Mouse (Mus musculus) intestine, embryonic 15.5 days (tissue): ENCODE results near the gene Sgta. TPM values are rescaled to one million over a fixed set of nuclear protein-coding genes. Genes with fewer than 3 reads are reported as not detected.

Source experiments
- ATAC-seq: fragments of 200-750 bp; cut with Nextera tagmentation; 2 replicates; pipeline ENCODE4 v1.8.0; 2017; ENCODE audit warnings: moderate TSS enrichment, moderate library complexity
- H3K27ac ChIP-seq: fragments of 300-500 bp; sonication (generic); 2 replicates; pipeline ENCODE4 v1.5.1; 2015; ENCODE audit warnings: mild to moderate bottlenecking, inconsistent platforms
- H3K27me3 ChIP-seq: fragments of 300-500 bp; sonication (generic); replicated peaks from 2 replicates; pipeline ENCODE4 v1.6.1; 2015; ENCODE audit warnings: inconsistent platforms
- H3K36me3 ChIP-seq: fragments of 300-500 bp; sonication (generic); 2 replicates; pipeline ENCODE4 v1.6.1; 2015; ENCODE audit warnings: inconsistent platforms
- H3K4me1 ChIP-seq: fragments of 300-500 bp; sonication (generic); replicated peaks from 2 replicates; pipeline ENCODE4 v1.6.1; 2015; ENCODE audit warnings: inconsistent platforms
- H3K4me2 ChIP-seq: fragments of 300-500 bp; sonication (generic); replicated peaks from 2 replicates; pipeline ENCODE4 v1.6.1; 2015; ENCODE audit warnings: mild to moderate bottlenecking, inconsistent platforms
- H3K4me3 ChIP-seq: fragments of 300-500 bp; sonication (generic); replicated peaks from 2 replicates; pipeline ENCODE4 v1.5.1; 2015; ENCODE audit warnings: inconsistent platforms
- H3K9ac ChIP-seq: fragments of 300-500 bp; sonication (generic); 2 replicates; pipeline ENCODE4 v1.6.1; 2015; ENCODE audit warnings: inconsistent platforms
- H3K9me3 ChIP-seq: fragments of 300-500 bp; sonication (generic); 2 replicates; pipeline ENCODE4 v1.6.1; 2016; ENCODE audit warnings: inconsistent platforms
- WGBS: fragments of 180-500 bp; shearing (Covaris S2); methylation state at CpG from one replicate; pipeline ENCODE4 v1.1.7; 2015; 5-methylcytosine and 5-hydroxymethylcytosine counted together
- polyA plus RNA-seq: library from polyadenylated mRNA; unstranded; fragments of >200 nt; fragmentation: Nextera tagmentation; extraction: Ambion mirVana; gene quantifications from 2 replicates; pipeline ENCODE4 v1.2.1, GENCODE M21; 2015

The Sgta gene
- polyA plus RNA-seq, 1 experiment from 2014 or later: 166 TPM

DNA sequence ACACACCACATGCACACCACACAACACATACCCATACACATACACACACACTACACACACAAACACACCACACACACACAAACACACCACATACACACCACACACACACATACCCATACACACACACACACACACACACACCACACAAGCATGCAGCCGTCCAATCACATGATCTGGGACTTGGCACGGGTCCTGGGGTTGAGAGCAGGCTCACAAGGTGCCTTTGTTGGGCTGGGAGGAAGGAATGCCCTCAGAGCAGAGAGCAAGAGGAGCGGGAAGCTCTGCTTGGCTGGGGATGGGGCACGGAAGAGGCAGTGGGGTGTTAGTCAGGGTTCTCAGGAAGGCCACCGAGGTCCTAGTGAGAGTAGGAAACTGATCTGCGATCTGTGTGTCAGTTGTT is 49.1 kb downstream of the Sgta start:
- no peaks in the 10 kb centered on the region for H3K36me3 ChIP-seq
- 60% methylated on average over 6 of the region's 6 CpGs for WGBS
- H3K9ac ChIP-seq: no peak overlapping the region
- H3K4me2 ChIP-seq: no peak overlapping the region
- H3K27ac ChIP-seq: no peak overlapping the region
- no peaks in the 10 kb centered on the region for H3K9me3 ChIP-seq
- ATAC-seq: no peak
- H3K4me1 ChIP-seq: no peaks in the 10 kb centered on the region
- H3K4me3 ChIP-seq: no peak overlapping the region
- no peaks in the 10 kb centered on the region for H3K27me3 ChIP-seq

DNA sequence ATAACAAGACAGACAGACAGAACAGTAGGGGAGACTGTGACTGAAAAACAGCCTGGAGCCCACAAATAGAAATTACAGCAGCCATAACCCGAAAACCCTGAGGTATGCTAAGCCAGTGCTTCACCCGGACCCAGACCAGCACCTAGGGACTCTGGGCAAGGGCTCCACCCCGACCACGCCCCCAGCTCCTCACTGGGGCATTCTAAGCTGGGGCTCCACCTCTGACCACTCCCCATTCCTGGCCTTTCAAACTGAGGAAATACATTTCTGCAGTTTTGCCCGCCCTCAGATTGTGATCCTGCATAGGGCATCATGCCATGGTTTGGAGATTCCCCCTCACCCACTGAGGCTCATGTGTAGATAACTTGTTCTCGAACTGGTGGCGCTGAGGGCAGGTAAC is 52.7 kb downstream of the Sgta start:
- H3K4me3 ChIP-seq: no peak overlapping the region
- H3K27me3 ChIP-seq: no peaks in the 10 kb centered on the region
- no peaks in the 10 kb centered on the region for H3K4me1 ChIP-seq
- H3K27ac ChIP-seq: no peak overlapping the region
- H3K36me3 ChIP-seq: no peaks in the 10 kb centered on the region
- no peak overlapping the region for H3K4me2 ChIP-seq
- 36% methylated on average over 7 of the region's 7 CpGs for WGBS
- H3K9me3 ChIP-seq: no peaks in the 10 kb centered on the region
- H3K9ac ChIP-seq: no peak overlapping the region
- peak; percentile 75 for ATAC-seq

DNA sequence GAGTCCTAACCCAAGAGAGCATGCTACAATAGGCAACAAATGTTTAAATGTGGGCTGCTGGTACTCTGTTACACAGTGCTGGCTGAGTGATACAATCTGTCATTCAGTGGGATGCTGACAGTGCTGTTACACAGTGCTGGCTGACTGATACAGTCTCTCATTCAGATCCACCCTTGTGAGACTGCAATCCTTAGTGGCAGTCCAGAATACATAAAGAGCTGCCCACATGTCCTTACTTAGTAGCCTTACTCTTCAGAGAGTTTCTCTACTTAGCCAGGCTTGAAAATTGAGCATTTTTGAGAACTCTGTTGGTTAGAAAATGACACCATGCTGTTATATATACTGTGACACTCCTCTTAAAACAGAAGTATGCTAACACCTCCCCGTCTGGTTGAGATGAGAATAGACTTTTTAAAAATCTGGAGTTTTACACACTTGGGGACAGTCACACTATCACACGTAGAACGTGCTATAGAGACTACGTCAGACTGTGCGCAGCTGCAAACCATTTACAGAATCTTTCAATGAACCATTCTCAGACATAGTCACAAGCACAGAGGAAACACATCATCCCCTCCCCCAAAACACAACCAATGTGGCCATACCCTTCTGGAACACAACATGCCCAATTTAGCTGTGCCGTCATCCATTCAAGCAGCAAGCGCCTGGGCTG is 53.8 kb downstream of the Sgta start:
- no peak overlapping the region for H3K27ac ChIP-seq
- no peaks in the 10 kb centered on the region for H3K9me3 ChIP-seq
- ATAC-seq: no peak
- H3K27me3 ChIP-seq: no peaks in the 10 kb centered on the region
- no peak overlapping the region for H3K9ac ChIP-seq
- WGBS: 90% methylated on average over 7 of the region's 7 CpGs
- H3K4me2 ChIP-seq: no peak overlapping the region
- no peaks in the 10 kb centered on the region for H3K36me3 ChIP-seq
- no peaks in the 10 kb centered on the region for H3K4me1 ChIP-seq
- no peak overlapping the region for H3K4me3 ChIP-seq

DNA sequence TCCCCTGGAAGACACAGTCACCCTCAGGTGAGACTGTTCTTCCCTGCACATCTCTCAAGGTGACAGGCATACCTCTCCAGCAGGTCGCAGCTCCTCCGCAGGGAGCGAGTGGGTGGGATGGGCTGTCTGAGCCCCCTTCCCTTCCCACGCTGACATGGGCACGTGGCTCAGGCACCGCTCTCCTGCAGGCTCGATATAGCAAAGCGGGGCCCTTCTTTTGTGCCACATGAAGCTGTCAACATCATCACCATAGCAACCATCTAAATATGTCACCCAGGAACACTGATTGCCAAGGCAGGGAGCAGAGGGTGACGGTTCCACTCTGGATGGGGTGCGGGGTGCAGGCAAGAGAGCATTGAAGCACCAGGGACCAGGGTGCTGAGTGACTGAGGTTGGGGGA is 58.8 kb downstream of the Sgta start:
- no peaks in the 10 kb centered on the region for H3K36me3 ChIP-seq
- H3K27ac ChIP-seq: no peak overlapping the region
- ATAC-seq: no peak
- H3K4me2 ChIP-seq: no peak overlapping the region
- H3K4me1 ChIP-seq: peaks cover 9% of the 10 kb centered on the region; the same call in 1 of the 2 replicates
- H3K27me3 ChIP-seq: peaks cover 3% of the 10 kb centered on the region; the same call in 1 of the 2 replicates
- no peak overlapping the region for H3K4me3 ChIP-seq
- no peaks in the 10 kb centered on the region for H3K9me3 ChIP-seq
- WGBS: 63% methylated on average over 10 of the region's 10 CpGs
- H3K9ac ChIP-seq: no peak overlapping the region

DNA sequence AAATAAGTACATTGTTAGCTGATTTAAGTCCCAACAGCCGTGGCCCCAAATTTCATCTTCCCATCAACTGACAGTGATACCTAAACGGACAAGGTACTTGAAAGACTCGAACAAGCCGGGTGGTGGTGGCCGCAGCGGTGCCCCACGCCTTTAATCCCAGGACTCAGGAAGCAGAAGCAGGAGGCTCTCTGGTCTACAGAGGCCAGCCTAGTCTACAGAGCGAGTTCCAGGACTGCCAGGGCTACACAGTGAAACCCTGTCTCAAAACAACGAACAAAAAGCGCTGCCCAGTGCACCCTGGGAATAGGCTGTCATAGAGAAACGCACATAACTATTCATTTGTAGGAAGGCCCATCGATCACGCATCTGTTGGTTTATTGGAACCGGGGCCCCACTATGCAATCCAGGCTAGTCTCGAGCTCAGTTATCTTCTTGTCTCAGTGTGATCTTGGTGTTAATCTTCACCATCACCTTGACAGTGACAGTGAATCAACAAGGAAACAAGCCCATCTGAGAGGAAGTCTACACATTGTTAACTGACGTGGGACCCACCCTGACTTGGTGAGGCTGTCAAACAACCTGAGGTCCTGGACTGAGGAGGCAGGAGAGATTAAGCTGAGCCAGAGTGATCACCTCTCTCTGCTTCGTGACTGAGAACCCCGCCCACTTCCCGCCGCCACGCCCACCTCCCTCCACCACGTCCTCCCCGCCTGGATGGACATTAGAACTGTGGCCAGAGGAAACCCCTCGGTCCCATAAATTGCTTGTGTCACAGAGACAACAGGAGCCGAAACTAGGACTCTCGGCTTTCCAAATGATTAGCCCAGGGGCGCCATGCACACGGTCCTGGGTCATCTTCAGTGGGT is 59.6 kb downstream of the Sgta start:
- 45% methylated on average over 28 of the region's 28 CpGs for WGBS
- H3K9ac ChIP-seq: no peak overlapping the region
- no peaks in the 10 kb centered on the region for H3K36me3 ChIP-seq
- no peak overlapping the region for H3K4me2 ChIP-seq
- no peak overlapping the region for H3K4me3 ChIP-seq
- no peak overlapping the region for H3K27ac ChIP-seq
- peaks cover 3% of the 10 kb centered on the region; the same call in 1 of the 2 replicates for H3K27me3 ChIP-seq
- no peaks in the 10 kb centered on the region for H3K9me3 ChIP-seq
- no peak for ATAC-seq
- H3K4me1 ChIP-seq: peaks cover 9% of the 10 kb centered on the region; the same call in 1 of the 2 replicates

DNA sequence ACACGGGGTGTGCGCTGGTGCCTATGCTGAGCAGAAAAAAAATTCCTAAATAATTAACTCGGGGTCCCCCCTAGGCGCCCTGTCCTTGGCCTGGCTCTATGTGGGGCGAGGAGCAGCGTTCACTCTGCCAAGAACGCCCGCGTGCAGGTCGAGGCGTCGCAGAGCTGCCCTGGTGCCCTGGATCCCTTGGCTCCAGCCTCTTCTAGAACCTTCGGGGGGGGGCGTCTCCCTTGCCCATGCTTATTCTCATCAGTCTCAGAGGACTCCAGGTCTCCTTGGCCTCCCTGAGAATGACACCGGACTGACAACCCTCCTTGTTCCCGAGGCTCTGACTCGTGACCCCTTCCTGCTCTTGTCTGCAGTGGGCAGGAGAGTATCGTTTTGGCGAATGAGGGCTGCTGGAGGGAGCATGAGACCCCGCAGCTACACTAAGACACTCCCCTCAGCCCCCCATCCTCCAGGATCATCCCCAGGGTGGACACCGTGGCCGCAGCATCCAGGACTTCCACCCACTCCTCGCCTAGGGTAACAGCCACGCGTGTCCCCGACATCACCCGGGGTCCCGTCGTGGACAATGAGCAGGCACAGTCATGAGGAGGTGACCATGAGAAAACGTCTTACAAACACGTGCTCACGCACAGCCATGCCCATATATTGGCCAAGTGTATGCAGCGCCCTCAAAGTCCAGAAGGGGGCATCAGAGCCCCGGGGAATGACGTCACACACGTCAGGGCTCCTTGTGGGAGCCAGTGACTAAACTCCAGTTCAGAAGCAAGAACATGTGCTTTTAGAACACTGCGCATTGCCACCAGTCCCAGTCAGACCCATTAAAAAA is 60.4 kb downstream of the Sgta start:
- Histone ChIP-seq H3K9me3 (no peaks in the 10 kb centered on the region), H3K9ac (no peak overlapping the region)

DNA sequence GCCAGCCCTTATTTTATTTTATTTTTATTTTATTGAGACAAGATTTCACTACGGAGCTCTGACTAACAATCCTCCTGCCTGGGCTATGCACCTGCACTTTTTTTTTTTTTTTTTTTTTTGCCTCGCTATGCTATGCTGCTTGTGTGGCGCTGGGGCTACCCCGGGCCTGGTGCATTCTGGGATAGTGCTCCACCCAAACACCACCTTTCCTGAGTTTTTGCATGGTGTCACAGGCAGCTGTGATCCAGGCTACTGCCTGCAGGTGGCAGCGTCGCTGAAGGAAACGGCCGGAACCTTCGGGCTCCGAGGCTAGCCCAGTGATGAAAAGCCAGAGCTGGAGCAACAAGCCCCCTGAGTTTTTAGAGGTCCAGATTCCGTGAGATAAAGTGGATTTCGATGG is 61.2 kb downstream of the Sgta start:
- H3K9ac ChIP-seq: no peak overlapping the region
- H3K27me3 ChIP-seq: peaks cover 3% of the 10 kb centered on the region; the same call in 1 of the 2 replicates
- no peak overlapping the region for H3K27ac ChIP-seq
- 0 out of 2 replicates have a peak overlapping the region, but pooled peaks have one; percentile 3 for H3K4me2 ChIP-seq
- H3K4me3 ChIP-seq: no peak overlapping the region
- H3K36me3 ChIP-seq: no peaks in the 10 kb centered on the region
- ATAC-seq: peak; percentile 49; the same call in 1 of the 2 replicates
- peaks cover 11% of the 10 kb centered on the region; the same call in 1 of the 2 replicates for H3K4me1 ChIP-seq
- no peaks in the 10 kb centered on the region for H3K9me3 ChIP-seq
- 10% methylated on average over 12 of the region's 12 CpGs for WGBS

More for the DNA sequence above, 60.4 kb downstream of the Sgta start:
- no peaks in the 10 kb centered on the region for H3K36me3 ChIP-seq
- H3K27me3 ChIP-seq: peaks cover 3% of the 10 kb centered on the region; the same call in 1 of the 2 replicates
- whole genome bisulfite sequencing: 29% methylated on average over 37 of the region's 37 CpGs
- peaks cover 11% of the 10 kb centered on the region; the same call in 1 of the 2 replicates for H3K4me1 ChIP-seq
- H3K27ac ChIP-seq: no peak overlapping the region
- no peak overlapping the region for H3K4me3 ChIP-seq
- peak; percentile 77 for ATAC-seq
- peak overlapping the region; percentile 41 for H3K4me2 ChIP-seq

DNA sequence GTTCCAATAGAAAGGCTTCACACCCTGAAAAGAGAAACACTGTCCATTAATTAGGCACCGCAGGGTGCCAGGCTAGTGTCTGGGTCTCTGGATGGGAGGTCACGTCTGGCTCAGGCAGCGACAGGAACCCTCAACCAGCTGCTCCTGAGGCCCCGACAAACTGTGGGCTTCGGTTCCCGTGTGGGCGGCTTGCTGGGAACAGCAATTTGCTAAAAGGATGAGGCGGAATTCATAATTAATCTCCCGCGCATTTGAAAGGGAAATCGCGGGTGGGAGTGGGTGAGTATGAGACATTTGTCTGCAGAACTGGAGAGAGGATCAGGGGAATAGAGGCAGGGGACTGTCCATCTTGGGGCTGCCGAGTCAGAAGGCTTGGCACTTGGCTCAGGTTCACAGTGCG is 62.0 kb downstream of the Sgta start:
- Histone ChIP-seq H3K36me3 (no peaks in the 10 kb centered on the region), H3K4me2 (no peak overlapping the region)
- 44% methylated on average over 14 of the region's 14 CpGs for WGBS

DNA sequence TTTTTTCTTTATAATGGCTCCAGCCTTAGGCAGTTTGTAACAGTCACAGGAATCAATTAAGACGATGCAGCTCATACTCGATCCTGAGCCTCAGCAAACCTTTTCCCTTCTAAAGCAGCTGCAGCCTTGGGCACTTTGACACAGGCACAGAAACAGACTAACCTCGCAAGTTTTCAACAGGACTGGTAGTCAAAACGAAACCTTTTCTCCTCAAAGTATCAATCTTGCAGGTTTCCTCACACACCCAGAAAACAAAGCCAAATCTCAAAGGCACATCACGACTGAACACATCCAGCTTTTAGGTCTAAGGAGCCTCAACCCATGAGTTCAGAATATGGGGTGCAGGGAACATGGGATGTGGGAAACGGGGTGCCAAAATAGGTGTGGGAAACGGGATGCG is 62.6 kb downstream of the Sgta start:
- ATAC-seq: no peak
- WGBS: 78% methylated on average over 8 of the region's 8 CpGs
- no peak overlapping the region for H3K9ac ChIP-seq

More for the DNA sequence above, 62.0 kb downstream of the Sgta start:
- H3K4me1 ChIP-seq: peaks cover 11% of the 10 kb centered on the region; the same call in 1 of the 2 replicates
- H3K4me3 ChIP-seq: no peak overlapping the region
- ATAC-seq: no peak
- H3K9ac ChIP-seq: no peak overlapping the region
- peaks cover 3% of the 10 kb centered on the region; the same call in 1 of the 2 replicates for H3K27me3 ChIP-seq
- H3K9me3 ChIP-seq: no peaks in the 10 kb centered on the region
- H3K27ac ChIP-seq: no peak overlapping the region

DNA sequence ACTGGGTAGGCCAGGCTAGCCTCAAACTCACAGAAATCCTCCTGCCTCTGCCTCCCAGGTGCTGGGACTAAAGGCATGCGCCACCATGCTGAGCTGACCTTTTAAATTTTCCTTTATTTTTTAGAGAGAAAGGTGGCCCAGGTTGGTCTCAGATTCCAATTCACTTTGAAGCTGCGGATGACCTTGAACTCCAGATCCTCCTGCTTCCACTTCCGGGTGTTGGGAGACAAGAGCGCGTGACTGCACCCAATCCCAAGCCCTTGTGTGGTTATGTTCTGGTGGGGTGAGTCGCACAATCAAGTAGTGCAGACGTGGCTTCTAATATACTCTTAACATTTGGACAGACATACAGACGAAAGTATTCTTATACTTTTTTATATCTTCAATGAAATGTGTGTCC is 63.5 kb downstream of the Sgta start:
- no peaks in the 10 kb centered on the region for H3K9me3 ChIP-seq
- H3K27ac ChIP-seq: no peak overlapping the region
- H3K27me3 ChIP-seq: peaks cover 3% of the 10 kb centered on the region; the same call in 1 of the 2 replicates
- no peak overlapping the region for H3K9ac ChIP-seq
- H3K4me2 ChIP-seq: no peak overlapping the region
- H3K4me3 ChIP-seq: no peak overlapping the region
- no peak for ATAC-seq
- H3K36me3 ChIP-seq: no peaks in the 10 kb centered on the region
- peaks cover 11% of the 10 kb centered on the region; the same call in 1 of the 2 replicates for H3K4me1 ChIP-seq
- 92% methylated on average over 8 of the region's 8 CpGs for WGBS

More for the DNA sequence above, 62.6 kb downstream of the Sgta start:
- peaks cover 11% of the 10 kb centered on the region; the same call in 1 of the 2 replicates for H3K4me1 ChIP-seq
- H3K27ac ChIP-seq: no peak overlapping the region
- no peaks in the 10 kb centered on the region for H3K9me3 ChIP-seq
- peaks cover 3% of the 10 kb centered on the region; the same call in 1 of the 2 replicates for H3K27me3 ChIP-seq
- H3K4me3 ChIP-seq: no peak overlapping the region
- H3K4me2 ChIP-seq: no peak overlapping the region
- H3K36me3 ChIP-seq: no peaks in the 10 kb centered on the region

DNA sequence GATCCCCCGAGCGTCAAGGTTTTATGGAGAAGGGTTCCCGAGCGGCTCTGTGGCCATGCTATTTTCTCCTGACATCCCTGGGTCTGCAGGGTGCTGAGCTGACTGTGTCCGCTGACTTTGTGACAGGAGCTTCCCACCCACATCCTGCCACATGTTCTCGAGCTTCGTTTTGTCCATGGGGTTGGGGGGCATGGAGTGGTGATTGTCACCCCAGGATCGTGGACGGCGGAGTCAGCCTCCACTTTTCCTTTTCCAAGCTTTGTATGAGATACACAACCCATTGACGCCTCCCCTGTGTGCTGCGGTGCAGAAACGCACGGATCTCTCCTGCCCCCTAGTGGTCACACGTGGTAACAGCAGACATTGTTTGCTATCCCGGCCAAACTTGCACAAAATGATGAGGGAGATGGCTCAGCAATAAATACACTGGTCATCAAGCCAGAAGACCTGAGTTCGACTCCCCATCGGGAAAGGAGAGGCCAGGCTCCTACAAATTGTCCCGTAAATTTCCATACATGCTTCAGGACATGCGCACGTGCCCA is 64.8 kb downstream of the Sgta start:
- Histone ChIP-seq H3K4me2 (peak overlapping the region; percentile 48), H3K9ac (no peak overlapping the region), H3K36me3 (no peaks in the 10 kb centered on the region), H3K4me3 (0 out of 2 replicates have a peak overlapping the region, but pooled peaks have one; percentile 1), H3K27ac (no peak overlapping the region), H3K9me3 (no peaks in the 10 kb centered on the region), H3K4me1 (peaks cover 11% of the 10 kb centered on the region; the same call in 1 of the 2 replicates), H3K27me3 (peaks cover 3% of the 10 kb centered on the region; the same call in 1 of the 2 replicates)
- ATAC-seq: peak; percentile 34
- WGBS: 10% methylated on average over 21 of the region's 21 CpGs
